Mouse (Mus musculus): ENCODE measurements around the gene Lrrc58. TPM values are rescaled to one million over a fixed set of nuclear protein-coding genes. Genes with fewer than 3 reads are reported as not detected.

Lrrc58 gene
- total RNA-seq (2012; rRNA removed), result 24.8 and 27.0 TPM in 2 replicates
- 10 to 100 TPM; 11.0 to 29.6 TPM for polyA plus RNA-seq (2012; ENCODE audit: insufficient read depth in 1 of 2, insufficient read length in 2 of 2, low read depth in 1 of 2, low replicate concordance in 2 of 2, missing spikeins in 1 of 2)

GRCm38 (mm10) chr16:37867791-37868505 is at the start of gene Lrrc58:
TSS of gene Lrrc58 (plus strand) at chr16:37868389.
- peak within 1 kb of the TSS; percentile 100 for H3K9ac ChIP-seq (ENCODE audit: control insufficient read depth, low read depth, low read length, poor library complexity, severe bottlenecking)
- peaks cover 3 to 27% of the 10 kb centered on the region in 2 experiments for H3K36me3 ChIP-seq (ENCODE audit: control insufficient read depth in 1 of 2, insufficient read depth in 2 of 2, low read length in 2 of 2)
- peaks cover 39% of the 10 kb centered on the region for H3K79me2 ChIP-seq (ENCODE audit: control insufficient read depth, insufficient read depth, low read length, poor library complexity)
- H3K27me3 ChIP-seq (ENCODE audit: control insufficient read depth in 1 of 2, insufficient read depth in 2 of 2, low read length in 2 of 2), result 0 out of 4 replicates have a peak, but pooled peaks cover 0 to 2% of the 10 kb centered on the region in 2 experiments
- peak within 1 kb of the TSS; percentile 79 for H3K27ac ChIP-seq (ENCODE audit: control insufficient read depth, low read depth, low read length)
- peaks cover 6 to 22% of the 10 kb centered on the region in 2 experiments for H3K4me1 ChIP-seq (ENCODE audit: control insufficient read depth in 1 of 2, insufficient read depth in 2 of 2, low read length in 2 of 2)
- peak; percentile 78 for DNase-seq (ENCODE audit: low read depth, low spot score)
- peak within 1 kb of the TSS; percentile 98 to 100 for H3K4me3 ChIP-seq (ENCODE audit: control insufficient read depth in 1 of 2, insufficient read depth in 1 of 2, low read depth in 2 of 2, low read length in 2 of 2)
- no peaks in the 10 kb centered on the region for H3K9me3 ChIP-seq (replicated peaks; ENCODE audit: insufficient read depth, low read length)
- no peak for TF ChIP-seq SIN3A (IDR thresholded peaks at IDR 0.05; ENCODE audit: low read length)
- TF ChIP-seq ZC3H11A (IDR thresholded peaks at IDR 0.05; ENCODE audit: low read depth, low read length), result no peak
- TF ChIP-seq ZNF384 (IDR thresholded peaks at IDR 0.05; ENCODE audit: low read depth, low read length), result no peak
- TF ChIP-seq GATA1 (IDR thresholded peaks at IDR 0.05; ENCODE audit: low read depth, low read length), result no peak
- TF ChIP-seq UBTF (IDR thresholded peaks at IDR 0.05; ENCODE audit: borderline replicate concordance, insufficient read depth, low read depth, low read length), result no peak
- TF ChIP-seq E2F4 (IDR thresholded peaks at IDR 0.05; ENCODE audit: borderline replicate concordance, low read depth, low read length), result no peak
- peak; percentile 44; the same call in 1 of the 2 replicates for TF ChIP-seq ZMIZ1 (IDR thresholded peaks at IDR 0.05; ENCODE audit: low read depth, low read length)
- no peak for TF ChIP-seq RCOR1 (IDR thresholded peaks at IDR 0.05; ENCODE audit: low read depth, low read length)
- peak; percentile 73 for TF ChIP-seq NRF1 (IDR thresholded peaks at IDR 0.05; ENCODE audit: insufficient read depth, low read depth, low read length, poor library complexity, severe bottlenecking)
- TF ChIP-seq ETS1 (IDR thresholded peaks at IDR 0.05; ENCODE audit: low read depth, low read length), result no peak
- no peak for TF ChIP-seq EP300 (IDR thresholded peaks at IDR 0.05; ENCODE audit: low read depth in 1 of 2, low read length in 2 of 2)
- peak; percentile 54; the same call in 1 of the 2 replicates for TF ChIP-seq BHLHE40 (IDR thresholded peaks at IDR 0.05; ENCODE audit: borderline replicate concordance, low read depth, low read length)
- TF ChIP-seq TAL1 (IDR thresholded peaks at IDR 0.05; ENCODE audit: low read length), result no peak
- no peak for TF ChIP-seq TCF12 (IDR thresholded peaks at IDR 0.05; ENCODE audit: low read depth, low read length)
- peak; percentile 69 for TF ChIP-seq NELFE (IDR thresholded peaks at IDR 0.05; ENCODE audit: low read depth, low read length)
- TF ChIP-seq MAFK (IDR thresholded peaks at IDR 0.05; ENCODE audit: borderline replicate concordance, low read depth, low read length), result no peak
- TF ChIP-seq ELF1 (IDR thresholded peaks at IDR 0.05; ENCODE audit: low read depth, low read length), result no peak
- TF ChIP-seq USF1 (IDR thresholded peaks at IDR 0.05; ENCODE audit: low read depth, low read length), result peak; percentile 82
- TF ChIP-seq CTCF (IDR thresholded peaks at IDR 0.05 in 2 of 3, conservative IDR thresholded peaks at IDR 0.05 in 1 of 3; ENCODE audit: control insufficient read depth in 1 of 3, insufficient read depth in 1 of 3, low read depth in 2 of 3, low read length in 3 of 3, poor library complexity in 1 of 3, severe bottlenecking in 1 of 3), result no peak
- peak; percentile 69 to 87; a peak in 3 of 4 replicates for TF ChIP-seq POLR2A (IDR thresholded peaks at IDR 0.05; ENCODE audit: control insufficient read depth in 1 of 2, insufficient read depth in 1 of 2, low read depth in 1 of 2, low read length in 2 of 2, poor library complexity in 1 of 2)
- TF ChIP-seq ZKSCAN1 (IDR thresholded peaks at IDR 0.05; ENCODE audit: low read depth, low read length), result no peak
- TF ChIP-seq RAD21 (IDR thresholded peaks at IDR 0.05; ENCODE audit: low read depth, low read length), result no peak
- no peak for TF ChIP-seq CHD1 (IDR thresholded peaks at IDR 0.05; ENCODE audit: low read depth, low read length)
- TF ChIP-seq POLR2AphosphoS2 (IDR thresholded peaks at IDR 0.05; ENCODE audit: low read length), result peak; percentile 37; the same call in 1 of the 2 replicates
- no peak for TF ChIP-seq TBP (IDR thresholded peaks at IDR 0.05; ENCODE audit: low read depth, low read length)
- peak; percentile 72; the same call in 1 of the 2 replicates for TF ChIP-seq MXI1 (IDR thresholded peaks at IDR 0.05; ENCODE audit: low read depth, low read length)
- no peak for TF ChIP-seq CHD2 (IDR thresholded peaks at IDR 0.05; ENCODE audit: low read length)
- TF ChIP-seq KAT2A (conservative IDR thresholded peaks at IDR 0.05; ENCODE audit: low read depth, low read length), result no peak; the same call in 1 of the 2 replicates
- TF ChIP-seq HCFC1 (IDR thresholded peaks at IDR 0.05; ENCODE audit: low read depth, low read length), result peak; percentile 72
- TF ChIP-seq MAX (IDR thresholded peaks at IDR 0.05; ENCODE audit: low read length), result peak; percentile 82
- no peak for TF ChIP-seq MYC (IDR thresholded peaks at IDR 0.05; ENCODE audit: low read depth, low read length)
- TF ChIP-seq SMC3 (IDR thresholded peaks at IDR 0.05; ENCODE audit: low read depth, low read length), result no peak
- 0 out of 2 replicates have a peak, but pooled peaks have one; percentile 13 for TF ChIP-seq MAZ (IDR thresholded peaks at IDR 0.05; ENCODE audit: low read depth, low read length)
- no peak for TF ChIP-seq JUND (IDR thresholded peaks at IDR 0.05; ENCODE audit: low read depth, low read length)
- no peak for TF ChIP-seq MEF2A (IDR thresholded peaks at IDR 0.05; ENCODE audit: extremely low read depth, insufficient replicate concordance, low read depth, low read length, poor library complexity, severe bottlenecking)
- no peak for TF ChIP-seq USF2 (IDR thresholded peaks at IDR 0.05; ENCODE audit: borderline replicate concordance in 1 of 2, insufficient read depth in 1 of 2, low read depth in 1 of 2, low read length in 2 of 2)
